Mouse (Mus musculus) stomach, postnatal 0 days (tissue): Measurements from ENCODE around the gene Zfp617. TPM values are rescaled to one million over a fixed set of nuclear protein-coding genes. Genes with fewer than 3 reads are reported as not detected.
A peak's percentile ranks its signal among the peaks of the same experiment; 100 is the strongest.
"Not testable (repeated sequence)": the region's sequence is repeated elsewhere in the genome, so short reads cannot be mapped to it uniquely, and the experiment has no call there.

ENCODE experiments used
- ATAC-seq: fragments of 200-750 bp; cut with Nextera tagmentation; 2 replicates; pipeline ENCODE4 v1.8.0; 2017; ENCODE audit not compliant: low FRiP score, low TSS enrichment
- DNase-seq: peaks from one replicate; pipeline ENCODE4 v3.0.0-alpha.2; 2016; ENCODE audit warnings: low spot score
- H3K27ac ChIP-seq: fragments of 300-500 bp; sonication (generic); replicated peaks from 2 replicates; pipeline ENCODE4 v1.5.1; 2014; ENCODE audit warnings: mild to moderate bottlenecking, control low read depth
- H3K27me3 ChIP-seq: fragments of 300-500 bp; sonication (generic); 2 replicates; pipeline ENCODE4 v1.6.1; 2014; ENCODE audit warnings: low read length; ENCODE audit not compliant: control insufficient read depth, insufficient read depth
- H3K36me3 ChIP-seq: fragments of 300-500 bp; sonication (generic); 2 replicates; pipeline ENCODE4 v1.6.1; 2014; ENCODE audit warnings: low read length, mixed read lengths; ENCODE audit not compliant: control insufficient read depth, insufficient read depth
- H3K4me1 ChIP-seq: fragments of 300-500 bp; sonication (generic); replicated peaks from 2 replicates; pipeline ENCODE4 v1.6.1; 2014; ENCODE audit warnings: antibody characterized with exemption; ENCODE audit not compliant: control insufficient read depth, insufficient read depth
- H3K4me2 ChIP-seq: fragments of 300-500 bp; sonication (generic); replicated peaks from 2 replicates; pipeline ENCODE4 v1.6.1; 2014; ENCODE audit warnings: low read depth, mild to moderate bottlenecking, control low read depth, moderate library complexity
- H3K4me3 ChIP-seq: fragments of 300-500 bp; sonication (generic); 2 replicates; pipeline ENCODE4 v1.5.1; 2014; ENCODE audit warnings: low read depth, low read length, control low read depth
- H3K9ac ChIP-seq: fragments of 300-500 bp; sonication (generic); 2 replicates; pipeline ENCODE4 v1.6.1; 2014; ENCODE audit warnings: mild to moderate bottlenecking, low read length, control low read depth, mixed read lengths
- H3K9me3 ChIP-seq: fragments of 300-500 bp; sonication (generic); 2 replicates; pipeline ENCODE4 v1.6.1; 2016; ENCODE audit warnings: low read length; ENCODE audit not compliant: control insufficient read depth
- CTCF ChIP-seq: IDR thresholded peaks from 2 replicates; pipeline ENCODE4 v1.5.1; 2016; ENCODE audit warnings: antibody characterized with exemption, low read depth, mild to moderate bottlenecking, moderate library complexity
- EP300 ChIP-seq: optimal IDR thresholded peaks from 2 replicates; pipeline ENCODE3; 2016; ENCODE audit warnings: antibody characterized with exemption
- WGBS: fragments of 180-500 bp; shearing (Covaris S2); extraction: QIAGEN DNeasy Blood & Tissue Kit; methylation state at CpG from one replicate; pipeline ENCODE4 v1.1.7; 2014; 5-methylcytosine and 5-hydroxymethylcytosine counted together
- polyA plus RNA-seq: library from polyadenylated mRNA; unstranded; fragments of >200 nt; fragmentation: Nextera tagmentation; extraction: Ambion mirVana; gene quantifications from 2 replicates; pipeline ENCODE4 v1.2.1, GENCODE M21; 2015

The Zfp617 gene
- polyA plus RNA-seq, 1 experiment from 2014 or later: 11.7 TPM

GRCm38 (mm10) chr8:71927779-71928178 lies 19.3 kb downstream of the Zfp617 start:
- TF ChIP-seq EP300: no peak
- TF ChIP-seq CTCF: no peak
- H3K9ac ChIP-seq: no peak overlapping the region
- H3K9me3 ChIP-seq: no peaks in the 10 kb centered on the region
- ATAC-seq: no peak
- H3K4me1 ChIP-seq: no peaks in the 10 kb centered on the region
- H3K4me3 ChIP-seq: no peak overlapping the region
- H3K27me3 ChIP-seq: no peaks in the 10 kb centered on the region
- H3K4me2 ChIP-seq: no peak overlapping the region
- no peak overlapping the region for H3K27ac ChIP-seq
- H3K36me3 ChIP-seq: peaks cover 8% of the 10 kb centered on the region; the same call in 1 of the 2 replicates
- DNase-seq: no peak

GRCm38 (mm10) chr8:71938037-71938436 lies 29.6 kb downstream of the Zfp617 start:
- H3K4me3 ChIP-seq, H3K27me3 ChIP-seq, H3K9ac ChIP-seq, H3K27ac ChIP-seq, H3K4me1 ChIP-seq, H3K4me2 ChIP-seq, H3K9me3 ChIP-seq, ATAC-seq, DNase-seq, H3K36me3 ChIP-seq: not testable (repeated sequence)
- 82% methylated on average over 2 of the region's 2 CpGs for WGBS

- Histone ChIP-seq H3K9ac (no peak overlapping the region), H3K4me1 (no peaks in the 10 kb centered on the region), H3K36me3 (no peaks in the 10 kb centered on the region), H3K4me3 (no peak overlapping the region), H3K27ac (no peak overlapping the region), H3K27me3 (no peaks in the 10 kb centered on the region), H3K9me3 (no peaks in the 10 kb centered on the region), H3K4me2 (no peak overlapping the region)
- TF ChIP-seq EP300 (no peak), CTCF (no peak)
- WGBS: 64% methylated on average over 2 of the region's 2 CpGs
- ATAC-seq (no peak), DNase-seq (no peak)
Observed at GRCm38 (mm10) chr8:71940293-71941208, 32.1 kb downstream of the Zfp617 start.

GRCm38 (mm10) chr8:71941776-71942175 lies 33.3 kb downstream of the Zfp617 start:
- no peaks in the 10 kb centered on the region for H3K4me1 ChIP-seq
- no peak overlapping the region for H3K27ac ChIP-seq
- H3K4me2 ChIP-seq: no peak overlapping the region
- no peaks in the 10 kb centered on the region for H3K9me3 ChIP-seq
- H3K9ac ChIP-seq: no peak overlapping the region
- 54% methylated on average over 1 of the region's 1 CpGs for WGBS
- DNase-seq: no peak
- H3K27me3 ChIP-seq: no peaks in the 10 kb centered on the region
- no peaks in the 10 kb centered on the region for H3K36me3 ChIP-seq
- no peak overlapping the region for H3K4me3 ChIP-seq
- ATAC-seq: no peak
- TF ChIP-seq CTCF: no peak
- no peak for TF ChIP-seq EP300

- H3K36me3 ChIP-seq: no peaks in the 10 kb centered on the region
- H3K9me3 ChIP-seq: no peaks in the 10 kb centered on the region
- WGBS: 89% methylated on average over 5 of the region's 5 CpGs
- no peak overlapping the region for H3K4me2 ChIP-seq
- ATAC-seq (no peak), DNase-seq (no peak)
- H3K9ac ChIP-seq: no peak overlapping the region
- H3K27ac ChIP-seq: no peak overlapping the region
- 0 out of 2 replicates have a peak, but pooled peaks cover 3% of the 10 kb centered on the region for H3K4me1 ChIP-seq
- no peak overlapping the region for H3K4me3 ChIP-seq
- TF ChIP-seq EP300 (no peak), CTCF (no peak)
- no peaks in the 10 kb centered on the region for H3K27me3 ChIP-seq
Observed at GRCm38 (mm10) chr8:71948624-71949023, 40.2 kb downstream of the Zfp617 start.

- H3K27ac ChIP-seq: peak within 1 kb of the TSS; percentile 82
- H3K9me3 ChIP-seq: no peaks in the 10 kb centered on the region
- peak within 1 kb of the TSS; percentile 75 for H3K4me3 ChIP-seq
- no peaks in the 10 kb centered on the region for H3K27me3 ChIP-seq
- no peak for TF ChIP-seq CTCF
- TF ChIP-seq EP300: peak; percentile 57
- H3K36me3 ChIP-seq: no peaks in the 10 kb centered on the region
- H3K4me2 ChIP-seq: peak within 1 kb of the TSS; percentile 69
- WGBS: 2% methylated on average over 34 of the region's 34 CpGs
- peak within 1 kb of the TSS; percentile 77 for H3K9ac ChIP-seq
- peak; percentile 100 for ATAC-seq
- DNase-seq: peak; percentile 95
- 0 out of 2 replicates have a peak, but pooled peaks cover 3% of the 10 kb centered on the region for H3K4me1 ChIP-seq
Observed at GRCm38 (mm10) chr8:71950482-71951221, 42.2 kb downstream of the Zfp617 start, which contains the start of gene Zfp961. TSS of gene Zfp961 (plus strand) at chr8:71951038.
